Mouse (Mus musculus) forebrain, embryonic 10.5 days (tissue): ENCODE data around the gene Mst1r. TPM values are rescaled to one million over a fixed set of nuclear protein-coding genes. Genes with fewer than 3 reads are reported as not detected.

Experiments used
- DNase-seq: peaks from one replicate; pipeline ENCODE4 v3.0.0-alpha.2; 2017; ENCODE audit warnings: low spot score; ENCODE audit errors: extremely low spot score
- H3K27ac ChIP-seq: fragments of 300-500 bp; sonication (generic); 2 replicates; pipeline ENCODE4 v1.5.1; 2016; ENCODE audit warnings: mild to moderate bottlenecking
- H3K27me3 ChIP-seq: fragments of 300-500 bp; sonication (generic); 2 replicates; pipeline ENCODE4 v1.6.1; 2016; ENCODE audit warnings: mild to moderate bottlenecking; ENCODE audit not compliant: poor library complexity, severe bottlenecking
- H3K36me3 ChIP-seq: fragments of 300-500 bp; sonication (generic); replicated peaks from 2 replicates; pipeline ENCODE4 v1.6.1; 2016; ENCODE audit warnings: mild to moderate bottlenecking, moderate library complexity
- H3K4me1 ChIP-seq: fragments of 300-500 bp; sonication (generic); 2 replicates; pipeline ENCODE4 v1.6.1; 2016
- H3K4me3 ChIP-seq: fragments of 300-500 bp; sonication (generic); 2 replicates; pipeline ENCODE4 v1.5.1; 2016; ENCODE audit warnings: mild to moderate bottlenecking, moderate library complexity
- H3K9me3 ChIP-seq: fragments of 300-500 bp; sonication (generic); 2 replicates; pipeline ENCODE4 v1.6.1; 2016; ENCODE audit warnings: mild to moderate bottlenecking, moderate library complexity
- WGBS: fragments of 180-500 bp; shearing (Covaris S2); methylation state at CpG from one replicate; pipeline ENCODE4 v1.1.7; 2016; 5-methylcytosine and 5-hydroxymethylcytosine counted together
- polyA plus RNA-seq: library from polyadenylated mRNA; unstranded; fragments of >200 nt; fragmentation: Nextera tagmentation; extraction: Ambion mirVana; gene quantifications from 2 replicates; pipeline ENCODE4 v1.2.1, GENCODE M21; 2016

Mst1r gene
- polyA plus RNA-seq: 0.49 and 0.60 TPM in 2 replicates

GRCm38 (mm10) chr9:107906252-107906966 is at the start of gene Mst1r:
Gene Mst1r (plus strand): TSS chr9:107906873.
- H3K9me3 ChIP-seq: no peaks in the 10 kb centered on the region
- H3K4me3 ChIP-seq: peak within 1 kb of the TSS; percentile 49
- peaks cover 56% of the 10 kb centered on the region for H3K27me3 ChIP-seq
- H3K27ac ChIP-seq: peak within 1 kb of the TSS; percentile 74
- H3K4me1 ChIP-seq: peaks cover 48% of the 10 kb centered on the region
- H3K36me3 ChIP-seq: 0 out of 2 replicates have a peak, but pooled peaks cover 3% of the 10 kb centered on the region
- 21% methylated on average over 19 of the region's 19 CpGs for WGBS
- peak; percentile 64 for DNase-seq

GRCm38 (mm10) chr9:107858343-107858742 is 48.3 kb upstream of the Mst1r start:
- Histone ChIP-seq H3K27me3 (no peaks in the 10 kb centered on the region), H3K27ac (no peak overlapping the region), H3K4me1 (no peaks in the 10 kb centered on the region), H3K9me3 (no peaks in the 10 kb centered on the region), H3K36me3 (peaks cover 75% of the 10 kb centered on the region), H3K4me3 (no peak overlapping the region)
- DNase-seq: no peak
- WGBS: 96% methylated on average over 3 of the region's 3 CpGs

- no peak overlapping the region for H3K27ac ChIP-seq
- 76% methylated on average over 1 of the region's 1 CpGs for WGBS
- peaks cover 50% of the 10 kb centered on the region for H3K36me3 ChIP-seq
- no peak overlapping the region for H3K4me3 ChIP-seq
- no peaks in the 10 kb centered on the region for H3K9me3 ChIP-seq
- no peaks in the 10 kb centered on the region for H3K27me3 ChIP-seq
- no peaks in the 10 kb centered on the region for H3K4me1 ChIP-seq
- DNase-seq: no peak
These were observed 42.2 kb upstream of the Mst1r start for GRCm38 (mm10) chr9:107864493-107864892.

- Histone ChIP-seq H3K27me3 (no peaks in the 10 kb centered on the region), H3K27ac (no peak overlapping the region), H3K4me3 (no peak overlapping the region), H3K4me1 (peaks cover 3% of the 10 kb centered on the region), H3K36me3 (peaks cover 53% of the 10 kb centered on the region), H3K9me3 (no peaks in the 10 kb centered on the region)
- no peak for DNase-seq
- 100% methylated on average over 2 of the region's 2 CpGs for WGBS
These were observed 40.6 kb upstream of the Mst1r start for GRCm38 (mm10) chr9:107866081-107866480.

GRCm38 (mm10) chr9:107872350-107873098 is 34.1 kb upstream of the Mst1r start:
- Histone ChIP-seq H3K4me3 (peak overlapping the region; percentile 94), H3K9me3 (no peaks in the 10 kb centered on the region), H3K27me3 (no peaks in the 10 kb centered on the region), H3K27ac (peak overlapping the region; percentile 98), H3K36me3 (peaks cover 25% of the 10 kb centered on the region), H3K4me1 (peaks cover 19% of the 10 kb centered on the region)
- under 1% methylated on average over 79 of the region's 80 CpGs for WGBS
- peak; percentile 94 for DNase-seq

GRCm38 (mm10) chr9:107873137-107873536 is 33.5 kb upstream of the Mst1r start, which contains the start of gene Rbm6:
Gene Rbm6 (minus strand): TSS chr9:107873237.
- H3K27ac ChIP-seq: peak within 1 kb of the TSS; percentile 98
- no peaks in the 10 kb centered on the region for H3K27me3 ChIP-seq
- no peak for DNase-seq
- peaks cover 18% of the 10 kb centered on the region for H3K36me3 ChIP-seq
- no peaks in the 10 kb centered on the region for H3K9me3 ChIP-seq
- H3K4me1 ChIP-seq: peaks cover 19% of the 10 kb centered on the region
- H3K4me3 ChIP-seq: peak within 1 kb of the TSS; percentile 94
- 12% methylated on average over 14 of the region's 14 CpGs for WGBS

- Histone ChIP-seq H3K27me3 (no peaks in the 10 kb centered on the region), H3K4me3 (no peak overlapping the region), H3K9me3 (no peaks in the 10 kb centered on the region), H3K27ac (no peak overlapping the region), H3K4me1 (no peaks in the 10 kb centered on the region), H3K36me3 (no peaks in the 10 kb centered on the region)
- no peak for DNase-seq
- 80% methylated on average over 4 of the region's 4 CpGs for WGBS
These were observed 26.3 kb upstream of the Mst1r start for GRCm38 (mm10) chr9:107880411-107880810.

- WGBS: under 1% methylated on average over 28 of the region's 28 CpGs
- DNase-seq: peak; percentile 82
- Histone ChIP-seq H3K9me3 (no peaks in the 10 kb centered on the region), H3K4me3 (peak within 1 kb of the TSS; percentile 65), H3K4me1 (peaks cover 14% of the 10 kb centered on the region), H3K27me3 (peaks cover 20% of the 10 kb centered on the region), H3K27ac (peak within 1 kb of the TSS; percentile 74), H3K36me3 (no peaks in the 10 kb centered on the region)
These were observed 18.8 kb upstream of the Mst1r start, which contains the start of gene Mon1a for GRCm38 (mm10) chr9:107887804-107888266. Gene Mon1a (plus strand): TSS chr9:107888151.

- no peaks in the 10 kb centered on the region for H3K36me3 ChIP-seq
- DNase-seq: no peak
- H3K4me3 ChIP-seq: peak overlapping the region; percentile 65
- no peaks in the 10 kb centered on the region for H3K9me3 ChIP-seq
- peaks cover 14% of the 10 kb centered on the region for H3K4me1 ChIP-seq
- H3K27ac ChIP-seq: peak overlapping the region; percentile 74
- H3K27me3 ChIP-seq: peaks cover 20% of the 10 kb centered on the region
- under 1% methylated on average over 18 of the region's 18 CpGs for WGBS
These were observed 18.3 kb upstream of the Mst1r start for GRCm38 (mm10) chr9:107888267-107888850.

GRCm38 (mm10) chr9:107890260-107890659 is 16.4 kb upstream of the Mst1r start:
- Histone ChIP-seq H3K4me1 (peaks cover 14% of the 10 kb centered on the region), H3K27me3 (peaks cover 20% of the 10 kb centered on the region), H3K27ac (no peak overlapping the region), H3K9me3 (no peaks in the 10 kb centered on the region), H3K36me3 (no peaks in the 10 kb centered on the region), H3K4me3 (no peak overlapping the region)
- no peak for DNase-seq
- 90% methylated on average over 6 of the region's 6 CpGs for WGBS

- Histone ChIP-seq H3K27ac (no peak overlapping the region), H3K4me3 (no peak overlapping the region), H3K9me3 (no peaks in the 10 kb centered on the region), H3K4me1 (peaks cover 14% of the 10 kb centered on the region), H3K27me3 (peaks cover 14% of the 10 kb centered on the region), H3K36me3 (no peaks in the 10 kb centered on the region)
- no peak for DNase-seq
- 94% methylated on average over 1 of the region's 1 CpGs for WGBS
These were observed 15.7 kb upstream of the Mst1r start for GRCm38 (mm10) chr9:107891023-107891422.

GRCm38 (mm10) chr9:107898563-107898962 is 8.1 kb upstream of the Mst1r start:
- no peak overlapping the region for H3K4me3 ChIP-seq
- 83% methylated on average over 10 of the region's 10 CpGs for WGBS
- H3K27ac ChIP-seq: no peak overlapping the region
- DNase-seq: no peak
- H3K9me3 ChIP-seq: no peaks in the 10 kb centered on the region
- H3K4me1 ChIP-seq: peaks cover 21% of the 10 kb centered on the region
- H3K27me3 ChIP-seq: peaks cover 45% of the 10 kb centered on the region
- peaks cover 15% of the 10 kb centered on the region for H3K36me3 ChIP-seq
